Mouse (Mus musculus): Measurements from ENCODE around the gene Prkaa1.

Gene Prkaa1

DNA sequence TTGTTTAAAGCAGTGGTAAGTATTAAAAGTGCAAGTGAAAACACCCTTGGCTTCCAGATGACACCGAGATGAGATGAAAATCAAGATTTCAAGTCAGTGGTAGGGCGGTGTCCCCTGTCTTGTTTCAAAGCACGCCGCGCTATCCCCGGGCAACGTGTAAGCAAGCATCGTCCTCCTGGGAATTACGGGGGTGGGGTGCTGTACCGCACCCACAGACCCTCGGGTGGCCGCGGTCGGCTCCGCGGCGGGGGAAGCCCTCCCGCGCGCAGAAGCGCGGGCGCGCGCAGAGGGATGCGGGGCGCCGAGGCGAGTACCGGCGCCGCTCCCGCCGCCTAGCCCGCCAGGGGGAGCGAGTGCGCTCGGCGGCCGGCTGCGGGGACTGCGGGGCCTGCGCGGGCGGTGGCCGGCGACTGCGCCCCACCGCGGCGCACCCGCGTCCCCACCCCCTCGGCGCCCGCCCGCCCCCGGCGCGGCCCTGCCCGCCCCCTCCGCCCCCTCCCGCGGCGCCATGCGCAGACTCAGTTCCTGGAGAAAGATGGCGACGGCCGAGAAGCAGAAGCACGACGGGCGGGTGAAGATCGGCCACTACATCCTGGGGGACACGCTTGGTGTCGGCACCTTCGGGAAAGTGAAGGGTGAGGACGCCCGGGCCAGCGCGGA is at the start of gene Prkaa1:
TSS of gene Prkaa1 (plus strand) at position 501 of the 660 bp plus-strand sequence.
- DNase-seq (ENCODE audit: low spot score in 2 of 2): peak; percentile 36 to 60

DNA sequence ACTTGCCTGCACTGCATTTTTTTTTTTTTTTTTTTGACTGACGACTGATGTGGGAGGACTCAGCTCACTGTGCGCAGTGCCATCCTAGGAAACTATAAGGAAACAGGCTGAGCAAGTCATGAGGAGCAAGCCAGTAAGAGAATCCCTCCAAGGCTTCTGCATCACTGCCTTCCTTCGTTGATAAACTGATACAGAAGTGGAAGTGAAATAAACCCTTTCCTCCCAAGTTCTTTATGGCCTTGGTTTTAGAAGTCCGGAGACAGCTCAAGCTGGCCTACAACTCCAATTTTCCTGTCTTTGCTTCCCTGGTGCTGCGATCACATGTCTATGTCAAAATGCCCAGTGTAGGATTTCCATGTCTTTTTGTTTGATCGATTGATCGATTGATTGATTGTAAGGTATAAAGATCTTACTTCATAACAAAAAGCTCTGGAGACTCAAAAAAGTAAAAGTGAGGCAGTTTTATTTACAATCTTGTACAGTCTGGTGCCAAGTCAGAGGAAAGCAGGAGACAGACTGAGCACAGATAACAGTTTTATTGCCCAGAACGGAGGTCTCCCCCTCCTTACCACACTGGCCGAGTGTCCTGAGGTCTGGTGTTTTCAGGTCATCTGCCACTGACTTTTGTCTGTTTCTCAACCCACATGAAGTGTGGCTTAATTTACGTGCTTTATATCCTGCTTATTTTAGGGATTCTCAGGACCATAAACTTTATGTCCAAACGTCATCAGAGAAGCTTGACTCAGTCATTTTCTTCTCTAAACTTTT is 47.9 kb upstream of the Prkaa1 start:
- no peak for DNase-seq (ENCODE audit: low spot score in 2 of 2)

DNA sequence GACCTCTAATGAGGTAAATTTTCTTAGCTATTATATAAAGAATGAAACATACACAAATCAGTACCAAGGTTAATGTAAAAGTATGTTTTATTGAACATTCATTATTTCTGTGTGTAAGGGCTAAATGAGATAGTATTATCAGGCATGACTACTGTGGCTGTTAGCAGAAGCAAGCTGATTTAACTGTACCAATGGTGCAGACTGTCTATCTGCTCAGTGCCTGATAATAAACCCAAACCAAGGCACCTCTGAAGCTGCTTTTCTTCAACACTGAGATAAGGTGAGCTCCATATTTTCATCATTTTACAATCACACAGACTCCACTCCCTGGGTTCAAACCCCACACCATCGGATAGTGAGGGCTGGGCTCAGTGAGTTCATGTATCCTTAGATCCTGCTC is 46.3 kb upstream of the Prkaa1 start:
- DNase-seq (ENCODE audit: low spot score in 2 of 2): no peak

DNA sequence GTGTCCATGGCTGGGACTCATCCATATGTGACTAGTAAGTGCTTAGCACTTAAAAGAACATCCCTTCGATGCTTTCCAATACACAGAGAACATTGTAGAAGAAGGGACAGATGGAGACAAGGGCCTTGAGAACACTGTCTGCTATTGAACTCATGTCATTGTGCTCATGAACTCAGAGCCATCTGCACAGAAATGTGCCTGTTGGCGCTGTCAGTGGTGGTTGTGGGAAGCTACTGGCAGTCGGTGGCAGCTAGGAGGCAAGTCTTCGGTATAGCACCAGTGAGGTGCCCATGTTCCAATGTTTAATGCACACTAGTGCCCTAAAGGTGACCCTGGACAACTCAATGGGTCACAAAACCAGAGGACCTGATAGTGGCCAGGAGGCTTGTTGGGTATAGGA is 41.3 kb upstream of the Prkaa1 start:
- DNase-seq (ENCODE audit: low spot score in 2 of 2): no peak

DNA sequence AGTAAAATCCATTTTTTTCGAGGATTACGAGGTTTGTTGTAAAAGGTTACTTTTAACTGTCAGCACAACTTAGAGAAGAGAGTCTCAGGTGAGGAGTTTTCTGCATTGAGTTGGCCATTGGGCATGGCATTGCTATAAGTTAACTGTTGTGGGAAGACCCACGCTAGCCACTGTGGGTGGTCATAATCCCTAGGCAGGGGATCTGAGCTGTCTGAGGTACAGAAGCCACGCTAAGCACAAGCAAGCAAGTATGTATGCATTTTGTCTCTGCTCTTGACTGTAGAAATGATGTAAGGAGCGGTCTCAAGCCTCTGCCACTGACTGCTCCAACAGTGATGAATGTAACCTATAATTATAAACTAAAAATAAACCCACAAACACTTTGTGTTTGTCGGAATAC is 37.8 kb upstream of the Prkaa1 start:
- no peak for DNase-seq (ENCODE audit: low spot score in 2 of 2)

DNA sequence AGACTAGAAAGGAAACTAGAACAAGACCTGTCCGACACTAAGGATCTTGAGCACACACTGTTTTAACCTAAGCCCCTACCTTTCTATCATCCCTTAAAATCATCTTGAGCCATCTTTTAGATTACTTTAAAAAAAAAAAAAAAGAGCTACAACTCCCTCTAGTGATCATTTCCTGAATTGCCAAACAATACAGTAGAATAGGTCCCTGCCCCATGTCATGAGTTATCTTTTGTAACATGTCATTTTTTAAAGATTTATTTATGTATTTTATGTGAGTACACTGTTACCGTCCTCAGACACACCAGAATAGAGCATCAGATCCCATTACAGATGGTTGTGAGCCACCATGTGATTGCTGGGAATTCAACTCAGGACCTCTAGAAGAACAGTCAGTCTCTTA is 37.4 kb upstream of the Prkaa1 start:
- peak in 1 of 2 experiments; percentile 7 for DNase-seq (ENCODE audit: low spot score in 2 of 2)

DNA sequence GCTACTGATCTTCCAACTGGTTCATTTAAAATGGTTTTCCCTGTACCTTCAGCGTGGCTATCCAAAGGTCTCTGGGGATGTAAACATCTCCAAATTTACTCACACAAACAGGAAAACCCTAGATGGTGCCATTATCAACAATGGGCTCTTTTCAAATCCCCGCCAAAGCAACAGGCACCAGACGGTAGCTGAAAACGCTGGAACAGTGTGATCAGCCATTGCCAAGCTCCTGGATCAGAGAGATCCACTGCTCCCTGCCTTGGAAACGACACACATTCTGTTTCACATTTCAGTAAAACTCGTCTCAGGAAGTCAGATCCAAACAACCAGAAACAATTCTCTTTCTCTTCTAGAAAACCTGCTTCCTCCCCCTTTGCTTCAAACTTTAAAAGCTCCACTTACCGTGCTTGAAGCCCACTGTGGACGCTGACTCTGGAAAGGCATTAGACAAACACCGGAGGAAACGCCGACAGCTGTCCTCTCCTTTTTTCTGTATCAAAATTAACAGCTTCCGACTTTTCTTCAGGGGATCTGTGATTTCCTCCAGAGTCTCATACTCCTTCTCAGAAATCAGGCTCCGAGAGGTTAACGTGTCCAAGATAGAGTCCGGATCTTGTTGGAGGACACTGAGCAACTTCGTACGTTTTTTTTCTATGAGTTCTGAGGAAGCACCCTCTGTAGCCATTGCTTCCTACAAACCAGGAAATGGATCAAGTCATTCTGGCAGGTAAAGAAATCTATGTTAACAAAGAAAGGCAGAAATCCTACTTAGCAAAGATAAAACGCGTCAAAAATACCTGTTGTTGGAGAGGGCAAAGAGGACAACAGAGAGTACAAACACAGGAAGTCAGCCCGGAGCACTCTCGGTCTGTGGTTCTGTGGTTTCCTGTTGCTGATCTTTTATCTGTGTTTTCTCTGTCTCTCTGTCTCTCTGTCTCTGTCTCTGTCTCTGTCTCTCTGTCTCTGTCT is 35.7 kb upstream of the Prkaa1 start, which contains the start of gene Card6:
TSS of gene Card6 (minus strand) at position 854 of the 969 bp plus-strand sequence.
- peak; percentile 71 to 74 for DNase-seq (ENCODE audit: low spot score in 2 of 2)

DNA sequence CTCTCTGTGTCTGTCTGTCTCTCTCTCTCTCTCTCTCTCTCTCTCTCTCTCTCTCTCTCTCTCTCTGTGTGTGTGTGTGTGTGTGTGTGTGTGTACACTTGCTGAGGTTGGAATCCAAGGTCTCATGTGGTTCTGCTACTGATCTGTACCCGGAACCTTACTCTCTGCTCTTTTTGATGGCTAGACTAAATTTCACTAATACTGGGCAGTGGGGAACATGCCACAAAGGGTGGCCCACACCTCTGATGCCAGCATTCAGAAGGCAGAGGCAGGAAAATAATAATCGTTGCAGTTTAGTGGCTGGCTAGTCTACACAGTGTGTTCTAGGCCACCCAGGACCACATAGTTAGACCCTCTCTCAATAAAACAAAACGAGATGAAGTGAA is 35.0 kb upstream of the Prkaa1 start:
- DNase-seq (ENCODE audit: low spot score in 2 of 2): peak; percentile 1 to 7

DNA sequence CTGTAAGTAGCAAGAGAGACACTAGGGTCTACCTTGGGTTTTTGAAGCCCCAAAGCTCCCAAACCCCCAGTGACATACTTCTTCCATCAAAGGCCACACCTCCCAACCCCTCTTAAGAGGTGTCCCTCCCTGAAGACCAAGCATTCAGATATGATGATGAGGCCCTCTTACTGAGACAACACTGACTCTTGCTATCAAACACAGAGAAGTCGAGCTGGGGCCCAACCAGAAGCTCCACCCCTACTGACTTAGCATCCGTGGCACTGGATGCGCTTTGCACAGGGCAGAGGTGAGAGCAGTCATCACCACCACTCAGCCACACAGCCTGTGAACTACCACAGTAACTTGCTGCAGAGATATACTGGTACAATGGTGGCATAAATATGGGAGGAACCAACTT is 31.0 kb upstream of the Prkaa1 start:
- DNase-seq (ENCODE audit: low spot score in 2 of 2): no peak

DNA sequence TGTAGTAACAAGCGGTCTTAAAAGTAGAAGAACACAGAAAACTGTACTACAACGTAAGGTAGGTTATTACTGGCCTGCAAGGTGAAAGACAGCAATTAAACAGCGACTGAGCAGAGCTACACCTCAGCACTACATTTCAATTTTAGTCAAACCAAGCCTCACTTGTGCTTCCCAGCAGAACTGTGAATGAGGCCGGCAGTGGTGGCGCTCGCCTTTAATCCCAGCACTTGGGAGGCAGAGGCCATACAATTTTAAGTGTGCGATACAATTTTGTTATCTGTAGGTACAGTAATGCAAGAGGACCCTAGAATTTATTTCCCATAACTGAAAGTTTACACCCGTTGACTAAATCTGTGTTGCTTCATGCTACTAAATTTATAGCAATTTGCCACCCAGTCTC is 28.5 kb upstream of the Prkaa1 start:
- DNase-seq (ENCODE audit: low spot score in 2 of 2): no peak

DNA sequence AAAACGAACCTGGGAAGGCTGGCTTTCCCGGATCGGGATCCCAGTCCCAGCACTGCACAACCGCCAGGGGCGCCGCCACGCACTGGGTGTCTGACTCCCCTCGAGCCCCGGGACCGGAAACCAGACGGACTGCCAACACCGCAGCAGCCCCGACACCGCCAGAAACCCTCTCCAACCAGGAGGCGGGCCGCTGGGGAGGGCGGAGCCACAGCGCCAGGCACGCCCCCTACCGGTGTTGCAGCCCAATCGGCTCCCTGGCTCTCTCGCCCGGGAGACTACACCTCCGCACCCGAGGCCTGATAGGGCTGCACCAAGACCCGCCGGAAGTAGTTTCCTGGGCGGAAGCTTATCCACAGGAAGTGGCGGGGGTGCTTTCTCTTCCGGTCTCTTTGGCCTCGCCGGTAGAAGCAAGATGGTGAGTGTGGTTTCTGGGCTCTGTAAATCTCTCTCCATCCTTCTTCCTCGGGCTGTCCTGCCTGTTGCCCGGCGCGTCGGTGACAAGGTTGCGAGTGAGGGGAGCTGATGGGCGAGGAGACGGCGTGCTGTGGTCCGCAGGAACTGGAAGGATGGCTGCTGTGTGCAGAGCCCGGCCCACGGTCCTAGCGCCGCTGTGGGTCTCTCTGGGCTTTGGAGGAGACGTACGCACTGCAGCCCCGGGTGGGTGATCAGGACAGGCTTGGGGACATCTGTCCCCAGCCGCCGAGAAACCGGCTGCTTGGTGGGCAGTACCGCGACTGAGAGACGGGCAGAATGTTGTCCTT is 27.2 kb upstream of the Prkaa1 start, which contains the start of gene Rpl37:
TSS of gene Rpl37 (plus strand) at position 376 of the 761 bp plus-strand sequence.
- DNase-seq (ENCODE audit: low spot score in 2 of 2): peak; percentile 99

DNA sequence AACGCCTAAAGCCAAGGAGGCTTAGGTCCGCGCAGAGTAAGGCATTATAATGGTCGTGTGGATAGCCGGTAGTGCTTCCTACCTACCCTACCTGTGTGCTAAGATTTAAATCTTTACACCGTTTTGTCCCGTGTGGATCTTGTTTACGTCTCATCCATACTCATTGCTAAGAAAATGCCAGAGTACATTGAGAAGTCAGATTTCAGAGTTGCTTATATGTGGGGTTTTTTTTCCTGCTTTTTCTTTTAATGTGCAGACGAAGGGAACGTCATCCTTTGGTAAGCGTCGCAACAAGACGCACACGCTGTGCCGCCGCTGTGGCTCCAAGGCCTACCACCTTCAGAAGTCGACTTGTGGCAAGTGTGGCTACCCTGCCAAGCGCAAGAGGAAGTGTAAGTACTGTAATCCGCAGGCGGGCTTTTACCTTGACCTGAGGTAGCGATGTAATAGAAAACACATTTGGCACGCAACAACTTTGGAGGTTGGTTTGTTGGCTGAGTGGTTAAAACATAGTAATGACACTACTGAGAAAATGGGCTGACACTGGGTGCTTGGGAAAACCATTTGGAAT is 26.5 kb upstream of the Prkaa1 start:
- peak; percentile 38 to 59 for DNase-seq (ENCODE audit: low spot score in 2 of 2)

DNA sequence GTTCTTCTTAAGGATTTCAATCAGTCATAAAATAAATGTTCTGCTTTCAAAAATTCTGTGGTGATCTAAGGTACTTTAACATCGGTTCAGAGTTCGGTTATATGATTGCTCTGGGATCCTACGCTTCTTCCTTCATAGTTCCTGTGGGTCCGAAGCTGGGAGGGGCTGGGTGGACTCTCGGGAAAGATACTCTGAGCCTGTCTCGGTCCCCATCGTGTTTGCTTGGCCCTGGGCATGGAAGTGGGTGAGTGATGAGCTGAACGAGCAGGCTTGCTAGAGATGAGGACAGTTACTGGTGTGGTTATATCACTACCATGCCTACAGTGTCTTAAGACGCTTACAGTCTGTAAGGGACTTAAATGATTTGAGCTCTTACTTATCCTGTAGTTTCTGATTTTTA is 25.0 kb upstream of the Prkaa1 start:
- no peak for DNase-seq (ENCODE audit: low spot score in 2 of 2)

DNA sequence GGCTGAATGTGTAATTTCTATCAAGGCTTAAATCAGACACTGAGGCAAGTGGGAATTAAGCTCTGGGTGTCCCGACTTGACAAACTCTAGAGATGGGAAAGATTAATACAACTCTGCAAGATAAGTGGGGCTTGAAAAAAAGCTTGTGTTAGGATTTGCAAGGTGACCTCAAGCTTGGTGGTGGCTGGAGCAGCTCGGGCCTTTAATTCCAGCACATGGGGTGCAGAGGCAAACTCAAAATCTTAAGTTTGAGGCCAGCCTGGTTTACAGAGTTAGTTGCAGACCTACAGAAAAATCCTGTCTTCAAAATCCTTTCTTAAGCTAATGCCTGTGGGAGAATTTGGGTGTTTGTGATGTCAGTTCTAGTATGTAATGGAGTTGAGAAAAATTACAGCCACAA is 24.5 kb upstream of the Prkaa1 start:
- DNase-seq (ENCODE audit: low spot score in 2 of 2): no peak

DNA sequence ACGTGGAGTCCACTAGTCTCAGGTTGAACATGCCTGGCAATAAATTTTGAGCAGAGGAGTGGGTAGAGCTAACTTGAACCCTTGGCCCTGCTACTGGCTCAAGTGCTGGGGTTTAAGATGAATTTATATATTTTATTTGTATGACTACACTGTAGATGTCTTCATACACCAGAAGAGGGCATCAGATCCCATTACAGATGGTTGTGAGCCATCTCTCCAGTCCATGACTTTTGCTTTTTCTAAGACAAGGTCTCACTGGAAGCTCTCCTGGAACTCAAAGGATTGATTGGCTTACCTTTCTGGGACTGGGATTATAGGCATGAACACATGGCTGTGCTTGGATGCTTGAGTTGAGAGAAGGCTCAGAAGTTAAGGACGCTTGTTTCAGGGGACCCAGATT is 24.0 kb upstream of the Prkaa1 start:
- no peak for DNase-seq (ENCODE audit: low spot score in 2 of 2)

DNA sequence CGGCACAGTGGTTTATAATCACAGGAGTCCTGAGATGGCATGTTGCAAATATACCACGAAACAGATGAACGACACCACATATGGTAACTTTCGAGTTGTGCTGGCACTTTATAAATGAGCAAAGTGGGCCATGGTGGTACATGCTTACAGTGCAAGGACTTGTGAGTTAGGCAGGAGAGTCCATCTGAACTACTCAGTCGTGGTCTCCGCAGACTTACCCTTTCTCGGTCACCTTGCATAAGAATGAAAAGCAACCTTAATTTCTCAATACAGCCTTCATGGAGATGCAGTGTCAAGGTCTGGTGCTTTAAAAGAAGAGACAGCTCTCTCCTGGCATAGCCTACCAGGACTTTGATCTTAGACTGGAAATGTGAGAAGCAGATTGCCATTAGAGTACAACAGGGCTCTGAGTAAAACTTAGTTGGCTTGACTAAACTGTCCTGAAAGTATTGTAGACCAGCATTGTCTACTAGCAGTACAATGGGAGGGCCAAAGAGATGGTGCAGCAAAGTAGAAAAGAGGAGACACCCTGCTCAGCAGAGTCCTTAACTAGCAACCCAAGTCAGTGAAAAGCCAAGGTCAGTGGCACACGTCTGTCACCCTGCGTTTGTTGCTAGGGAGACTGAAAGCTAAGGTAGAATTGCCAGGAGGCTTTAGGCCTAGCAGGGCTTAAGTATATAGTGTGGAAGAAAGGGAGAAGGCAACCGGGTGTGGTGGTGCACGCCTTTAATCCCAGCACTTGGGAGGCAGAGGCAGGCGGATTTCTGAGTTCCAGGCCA is 21.9 kb upstream of the Prkaa1 start:
- no peak for DNase-seq (ENCODE audit: low spot score in 2 of 2)

DNA sequence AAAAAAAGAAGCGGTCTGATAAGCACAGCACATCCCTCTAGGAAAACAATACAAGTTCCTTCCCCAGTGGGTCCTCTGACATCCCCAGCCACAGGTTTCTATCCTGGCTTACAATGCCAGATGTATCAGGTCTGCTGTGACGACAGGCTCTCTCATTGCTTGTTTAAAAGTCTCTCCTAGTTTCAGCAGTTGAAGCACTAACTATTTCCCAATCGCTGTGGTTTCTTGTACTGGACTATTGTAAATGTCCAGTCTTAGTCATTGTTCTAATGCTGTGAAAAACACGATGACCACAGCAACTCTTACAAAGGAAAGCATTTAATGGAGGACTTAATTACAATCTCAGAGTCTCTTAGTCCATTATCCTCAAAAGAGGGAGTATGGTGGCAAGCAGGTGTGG is 17.2 kb upstream of the Prkaa1 start:
- no peak for DNase-seq (ENCODE audit: low spot score in 2 of 2)

DNA sequence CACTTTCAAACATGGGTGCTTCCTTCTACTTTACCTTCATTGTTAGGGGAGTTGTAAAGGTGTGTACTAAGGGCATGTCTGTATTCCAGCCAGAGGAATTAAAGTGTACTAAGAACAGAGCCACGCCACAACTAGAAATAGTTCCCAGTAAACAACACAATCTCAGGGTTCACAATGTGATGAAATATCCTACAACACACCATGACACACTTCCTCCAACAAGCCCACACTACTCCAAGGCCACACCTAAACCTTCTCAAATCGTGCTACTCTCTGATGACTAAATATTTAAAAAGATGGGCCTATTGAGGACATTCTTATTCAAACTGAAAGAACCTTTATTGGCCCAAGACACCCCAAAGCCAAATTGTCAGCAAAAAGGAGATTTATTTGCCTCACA is 16.2 kb upstream of the Prkaa1 start:
- DNase-seq (ENCODE audit: low spot score in 2 of 2): no peak

DNA sequence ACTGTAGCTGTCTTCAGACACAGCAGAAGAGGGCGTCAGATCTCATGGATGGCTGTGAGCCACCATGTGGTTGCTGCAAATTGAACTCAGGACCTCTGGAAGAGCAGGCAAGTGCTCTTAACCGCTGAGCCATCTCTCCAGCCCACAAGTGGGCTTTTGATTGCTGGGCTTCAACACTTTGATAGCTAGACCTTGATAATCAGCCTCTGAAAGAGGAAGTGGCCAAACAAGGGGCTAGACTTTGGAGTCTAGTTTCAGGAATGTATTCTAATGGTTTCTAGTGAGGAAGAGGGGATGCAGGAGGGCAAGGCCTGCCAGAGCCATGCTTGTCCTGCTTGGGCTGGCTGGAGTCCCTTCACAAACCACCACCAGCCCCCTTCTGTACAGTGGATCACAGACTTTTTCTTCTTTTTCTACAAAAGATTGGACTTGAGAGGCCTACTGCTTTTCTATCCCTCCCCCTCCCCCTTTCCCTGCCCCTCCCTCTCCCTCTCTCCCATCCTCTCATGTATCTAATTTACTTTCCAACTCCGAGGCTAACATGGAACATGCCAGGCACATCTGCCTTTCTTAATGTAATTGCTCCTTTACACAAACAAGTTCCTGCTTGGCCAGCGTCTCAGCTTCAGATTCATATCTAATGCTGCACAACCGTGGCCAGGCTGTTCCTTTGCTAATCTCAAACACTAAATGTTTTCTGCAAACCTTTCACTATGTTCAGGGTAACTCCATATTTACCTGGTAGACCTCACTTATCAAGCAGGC is 15.3 kb upstream of the Prkaa1 start:
- no peak for DNase-seq (ENCODE audit: low spot score in 2 of 2)

Measured in natural killer cell, adult 2 months (primary cell).